Mouse (Mus musculus) heart, embryonic 10.5 days (tissue): ENCODE results near the gene Cryba4. TPM values are rescaled to one million over a fixed set of nuclear protein-coding genes. Genes with fewer than 3 reads are reported as not detected.

ENCODE experiments used
- polyA plus RNA-seq: library from polyadenylated mRNA; unstranded; fragments of >200 nt; fragmentation: Nextera tagmentation; extraction: Ambion mirVana; gene quantifications from 2 replicates; pipeline ENCODE4 v1.2.1, GENCODE M21; 2016

The Cryba4 gene
- polyA plus RNA-seq, 1 experiment from 2014 or later = not detected

Other genes with a start within 250 kb of the Cryba4 start
- not detected in 2 replicates for gene Crybb1, start 3.3 kb upstream of the Cryba4 start, polyA plus RNA-seq
- 34.1 and 41.2 TPM in 2 replicates for gene Tpst2, start 24.2 kb upstream of the Cryba4 start, polyA plus RNA-seq
- gene Tfip11, start 73.8 kb upstream of the Cryba4 start, polyA plus RNA-seq = 26.4 and 26.9 TPM in 2 replicates
- gene Srrd, start 90.5 kb upstream of the Cryba4 start, polyA plus RNA-seq = 26.7 and 40.5 TPM in 2 replicates
- 15.4 and 21.4 TPM in 2 replicates for gene Hps4, start 90.6 kb upstream of the Cryba4 start, polyA plus RNA-seq
- gene Gm6583, start 103.5 kb upstream of the Cryba4 start, polyA plus RNA-seq = 0.18 and 0.28 TPM in 2 replicates
- gene Asphd2, start 142.3 kb upstream of the Cryba4 start, polyA plus RNA-seq = 4.3 and 6.8 TPM in 2 replicates
- 0.11 TPM in 1 of 2 replicates, not detected in the other for gene Gm6588, start 196.9 kb upstream of the Cryba4 start, polyA plus RNA-seq